Mouse (Mus musculus) midbrain, embryonic 10.5 days (tissue): ENCODE data around the gene Acsm4. TPM values are rescaled to one million over a fixed set of nuclear protein-coding genes. Genes with fewer than 3 reads are reported as not detected.

ENCODE experiments used
- polyA plus RNA-seq: library from polyadenylated mRNA; unstranded; fragments of >200 nt; fragmentation: Nextera tagmentation; extraction: Ambion mirVana; gene quantifications from 2 replicates; pipeline ENCODE4 v1.2.1, GENCODE M21; 2016

The Acsm4 gene
- polyA plus RNA-seq, 1 experiment from 2014 or later = not detected

Other genes with a start within 250 kb of the Acsm4 start
- gene Gp2, start 230.7 kb upstream of the Acsm4 start, polyA plus RNA-seq = not detected in 2 replicates
- not detected in 2 replicates for gene Umod, start 210.7 kb upstream of the Acsm4 start, polyA plus RNA-seq
- not detected in 2 replicates for gene Acsm5, start 170.6 kb upstream of the Acsm4 start, polyA plus RNA-seq
- gene Pdilt, start 166.5 kb upstream of the Acsm4 start, polyA plus RNA-seq = 0.06 TPM in 1 of 2 replicates, not detected in the other
- not detected in 2 replicates for gene Acsm2, start 135.7 kb upstream of the Acsm4 start, polyA plus RNA-seq
- gene Acsm1, start 83.0 kb upstream of the Acsm4 start, polyA plus RNA-seq = not detected in 2 replicates
- gene Thumpd1, start 30.8 kb downstream of the Acsm4 start, polyA plus RNA-seq = 103 TPM in 2 replicates
- gene Acsm3, start 70.9 kb downstream of the Acsm4 start, polyA plus RNA-seq = 0.10 and 0.19 TPM in 2 replicates
- gene Rexo5, start 104.0 kb downstream of the Acsm4 start, polyA plus RNA-seq = 28.0 and 31.2 TPM in 2 replicates
- gene Eri2, start 104.0 kb downstream of the Acsm4 start, polyA plus RNA-seq = 34.5 and 34.8 TPM in 2 replicates
- gene Lyrm1, start 205.8 kb downstream of the Acsm4 start, polyA plus RNA-seq = 11.3 and 13.3 TPM in 2 replicates
- gene Dcun1d3, start 206.3 kb downstream of the Acsm4 start, polyA plus RNA-seq = 13.1 and 15.7 TPM in 2 replicates